Mouse (Mus musculus) forebrain, embryonic 12.5 days (tissue): ENCODE measurements at regions not wholly inside any gene's neighbourhood (a gene's known extent, or its start where the extent isn't known, plus 50 kb on each side); places are given as distances from the start of the nearest gene placed in this dataset.

Experiments used
- ATAC-seq: fragments of 200-750 bp; cut with Nextera tagmentation; 2 replicates; pipeline ENCODE4 v1.8.0; 2017; ENCODE audit warnings: moderate TSS enrichment; ENCODE audit not compliant: low FRiP score
- H3K27ac ChIP-seq: fragments of 300-500 bp; sonication (generic); 2 replicates; pipeline ENCODE4 v1.5.1; 2016; ENCODE audit warnings: mild to moderate bottlenecking
- H3K27me3 ChIP-seq: fragments of 300-500 bp; sonication (generic); 2 replicates; pipeline ENCODE4 v1.6.1; 2016; ENCODE audit warnings: mild to moderate bottlenecking
- H3K36me3 ChIP-seq: fragments of 300-500 bp; sonication (generic); replicated peaks from 2 replicates; pipeline ENCODE4 v1.6.1; 2016; ENCODE audit warnings: mild to moderate bottlenecking
- H3K4me1 ChIP-seq: fragments of 300-500 bp; sonication (generic); 2 replicates; pipeline ENCODE4 v1.6.1; 2016
- H3K4me2 ChIP-seq: fragments of 300-500 bp; sonication (generic); 2 replicates; pipeline ENCODE4 v1.6.1; 2016; ENCODE audit warnings: mild to moderate bottlenecking, moderate library complexity
- H3K4me3 ChIP-seq: fragments of 300-500 bp; sonication (generic); replicated peaks from 2 replicates; pipeline ENCODE4 v1.5.1; 2016; ENCODE audit warnings: mild to moderate bottlenecking
- H3K9ac ChIP-seq: fragments of 300-500 bp; sonication (generic); 2 replicates; pipeline ENCODE4 v1.6.1; 2016; ENCODE audit warnings: mild to moderate bottlenecking
- H3K9me3 ChIP-seq: fragments of 300-500 bp; sonication (generic); 2 replicates; pipeline ENCODE4 v1.6.1; 2016
- WGBS: fragments of 180-500 bp; shearing (Covaris S2); methylation state at CpG from one replicate; pipeline ENCODE4 v1.1.7; 2016; 5-methylcytosine and 5-hydroxymethylcytosine counted together

GRCm38 (mm10) chr10:91270955-91271741, 90.0 kb upstream of the Tmpo start:
- no peaks in the 10 kb centered on the region for H3K36me3 ChIP-seq
- H3K4me2 ChIP-seq = peak overlapping the region; percentile 8
- no peaks in the 10 kb centered on the region for H3K9me3 ChIP-seq
- H3K9ac ChIP-seq = no peak overlapping the region
- 13% methylated on average over 14 of the region's 14 CpGs for WGBS
- H3K4me1 ChIP-seq = peaks cover 16% of the 10 kb centered on the region
- no peak overlapping the region for H3K4me3 ChIP-seq
- no peaks in the 10 kb centered on the region for H3K27me3 ChIP-seq
- H3K27ac ChIP-seq = no peak overlapping the region
- peak; percentile 76 for ATAC-seq

- H3K4me3 ChIP-seq = no peak overlapping the region
- H3K27ac ChIP-seq = 0 out of 2 replicates have a peak overlapping the region, but pooled peaks have one; percentile 15
These were observed 89.3 kb upstream of the Tmpo start for GRCm38 (mm10) chr10:91270268-91270954.

GRCm38 (mm10) chr10:91267886-91268285, 86.8 kb upstream of the Tmpo start:
- Histone ChIP-seq H3K4me1 (peaks cover 16% of the 10 kb centered on the region), H3K36me3 (no peaks in the 10 kb centered on the region), H3K9ac (no peak overlapping the region), H3K27me3 (no peaks in the 10 kb centered on the region), H3K4me2 (no peak overlapping the region), H3K4me3 (no peak overlapping the region), H3K27ac (no peak overlapping the region), H3K9me3 (no peaks in the 10 kb centered on the region)
- no peak for ATAC-seq
- 91% methylated on average over 6 of the region's 6 CpGs for WGBS

More at GRCm38 (mm10) chr10:91270268-91270954, 89.3 kb upstream of the Tmpo start:
- Histone ChIP-seq H3K4me1 (peaks cover 16% of the 10 kb centered on the region), H3K9ac (no peak overlapping the region), H3K4me2 (peak overlapping the region; percentile 8), H3K9me3 (no peaks in the 10 kb centered on the region), H3K36me3 (no peaks in the 10 kb centered on the region), H3K27me3 (no peaks in the 10 kb centered on the region)
- ATAC-seq = peak; percentile 61; the same call in 1 of the 2 replicates
- WGBS = 22% methylated on average over 14 of the region's 14 CpGs

DNA sequence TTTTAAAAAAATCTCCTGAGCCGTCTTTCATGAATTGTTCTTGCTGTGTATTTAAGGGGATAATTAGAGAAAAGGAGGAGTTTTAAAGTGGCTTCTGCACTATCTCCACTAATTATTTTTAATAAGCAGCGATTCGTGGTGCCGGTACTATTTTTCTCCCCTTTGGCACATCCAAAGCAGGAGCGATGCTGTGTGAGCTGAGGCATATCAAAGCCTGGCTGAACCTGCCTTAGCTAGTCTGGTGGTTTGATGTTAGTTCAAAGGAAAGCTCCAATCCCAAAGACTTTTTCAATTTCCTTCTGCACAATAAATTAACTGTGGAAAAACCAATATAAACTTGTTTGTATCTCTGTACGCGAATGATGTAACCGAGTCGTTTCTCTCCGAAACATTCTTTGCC, 79.3 kb upstream of the Tmpo start:
- Histone ChIP-seq H3K4me3 (no peak overlapping the region), H3K27ac (no peak overlapping the region), H3K9me3 (no peaks in the 10 kb centered on the region), H3K4me1 (no peaks in the 10 kb centered on the region), H3K27me3 (no peaks in the 10 kb centered on the region), H3K4me2 (no peak overlapping the region), H3K36me3 (no peaks in the 10 kb centered on the region), H3K9ac (no peak overlapping the region)
- WGBS = 65% methylated on average over 10 of the region's 10 CpGs
- ATAC-seq = no peak

GRCm38 (mm10) chr10:91249681-91250195, 68.6 kb upstream of the Tmpo start:
- Histone ChIP-seq H3K27ac (no peak overlapping the region), H3K4me3 (no peak overlapping the region), H3K27me3 (no peaks in the 10 kb centered on the region), H3K4me2 (peak overlapping the region; percentile 17), H3K9me3 (no peaks in the 10 kb centered on the region), H3K36me3 (no peaks in the 10 kb centered on the region), H3K9ac (no peak overlapping the region), H3K4me1 (no peaks in the 10 kb centered on the region)
- 68% methylated on average over 18 of the region's 18 CpGs for WGBS
- no peak for ATAC-seq

DNA sequence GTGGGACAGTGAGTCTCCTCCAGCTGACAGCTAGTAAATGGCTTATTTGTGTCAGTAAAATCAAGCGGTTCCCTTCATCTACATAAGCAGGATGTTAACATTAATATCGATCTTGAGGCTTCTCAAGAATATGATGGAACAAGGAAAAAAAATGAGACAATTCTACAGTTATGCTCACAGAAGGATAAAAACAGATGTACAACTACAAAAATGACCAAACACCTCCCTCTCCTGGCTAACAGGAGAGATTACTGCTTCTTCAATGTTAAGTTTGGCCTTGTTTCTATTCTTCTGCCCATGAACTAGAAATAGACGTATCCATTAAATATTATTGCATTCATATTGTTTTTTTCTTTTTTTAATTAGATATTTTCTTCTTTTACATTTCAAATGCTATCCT, 63.2 kb upstream of the Tmpo start:
- no peaks in the 10 kb centered on the region for H3K9me3 ChIP-seq
- no peak overlapping the region for H3K27ac ChIP-seq
- peaks cover 21% of the 10 kb centered on the region; the same call in 1 of the 2 replicates for H3K4me1 ChIP-seq
- no peak for ATAC-seq
- H3K27me3 ChIP-seq = no peaks in the 10 kb centered on the region
- H3K4me3 ChIP-seq = no peak overlapping the region
- no peak overlapping the region for H3K9ac ChIP-seq
- H3K4me2 ChIP-seq = no peak overlapping the region
- no peaks in the 10 kb centered on the region for H3K36me3 ChIP-seq
- WGBS = 90% methylated on average over 3 of the region's 3 CpGs

- no peak overlapping the region for H3K4me3 ChIP-seq
- H3K36me3 ChIP-seq = no peaks in the 10 kb centered on the region
- peaks cover 21% of the 10 kb centered on the region; the same call in 1 of the 2 replicates for H3K4me1 ChIP-seq
- no peak overlapping the region for H3K9ac ChIP-seq
- no peaks in the 10 kb centered on the region for H3K27me3 ChIP-seq
- H3K9me3 ChIP-seq = no peaks in the 10 kb centered on the region
- 68% methylated on average over 5 of the region's 5 CpGs for WGBS
- no peak for ATAC-seq
- H3K27ac ChIP-seq = no peak overlapping the region
- no peak overlapping the region for H3K4me2 ChIP-seq
These were observed 61.5 kb upstream of the Tmpo start for GRCm38 (mm10) chr10:91242491-91243046.

- no peaks in the 10 kb centered on the region for H3K9me3 ChIP-seq
- no peak overlapping the region for H3K4me3 ChIP-seq
- H3K36me3 ChIP-seq = no peaks in the 10 kb centered on the region
- no peaks in the 10 kb centered on the region for H3K27me3 ChIP-seq
- no peak overlapping the region for H3K4me2 ChIP-seq
- WGBS = 51% methylated on average over 7 of the region's 7 CpGs
- ATAC-seq = no peak
- peaks cover 21% of the 10 kb centered on the region; the same call in 1 of the 2 replicates for H3K4me1 ChIP-seq
- no peak overlapping the region for H3K27ac ChIP-seq
- no peak overlapping the region for H3K9ac ChIP-seq
These were observed 60.5 kb upstream of the Tmpo start for GRCm38 (mm10) chr10:91241611-91242005.

DNA sequence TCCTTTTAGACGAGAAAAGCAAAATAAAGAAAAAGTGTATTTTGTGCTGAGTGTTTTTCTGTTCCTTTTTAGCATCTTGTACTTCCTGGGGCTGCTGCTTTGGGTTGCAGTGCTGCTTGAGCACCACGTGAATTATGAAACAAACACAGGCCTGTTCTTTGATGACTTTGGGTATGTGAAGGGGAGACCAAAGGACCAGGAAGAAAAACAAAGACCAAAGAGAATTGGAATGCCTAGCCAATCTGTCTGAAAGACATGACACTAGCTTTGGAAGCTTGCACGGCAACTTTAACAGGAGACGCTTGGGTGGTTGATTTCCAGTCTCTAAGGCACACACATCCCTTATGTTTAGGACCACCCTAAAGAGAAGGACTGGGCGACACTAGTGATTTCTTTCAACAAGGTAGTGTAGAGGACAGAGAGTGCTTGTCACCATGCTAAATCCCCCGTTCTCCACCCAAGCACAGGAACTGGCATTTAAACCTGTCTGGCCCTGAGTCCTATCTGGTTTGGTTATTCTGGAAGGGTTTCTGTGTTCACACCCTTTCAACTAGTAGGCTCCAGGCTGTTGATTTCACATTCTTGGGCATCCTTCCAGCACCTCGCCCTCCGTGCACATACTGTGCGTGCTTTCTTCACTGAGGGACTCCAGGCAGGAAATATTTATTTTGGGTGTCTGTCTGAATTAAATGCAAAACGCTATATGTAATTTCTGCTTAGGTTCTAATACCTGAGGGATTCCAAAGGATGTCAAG, 59.9 kb upstream of the Tmpo start:
- H3K4me1 ChIP-seq = peaks cover 21% of the 10 kb centered on the region; the same call in 1 of the 2 replicates
- H3K27ac ChIP-seq = no peak overlapping the region
- WGBS = 73% methylated on average over 10 of the region's 10 CpGs
- H3K36me3 ChIP-seq = no peaks in the 10 kb centered on the region
- no peak for ATAC-seq
- H3K9me3 ChIP-seq = no peaks in the 10 kb centered on the region
- no peak overlapping the region for H3K4me3 ChIP-seq
- H3K4me2 ChIP-seq = no peak overlapping the region
- no peaks in the 10 kb centered on the region for H3K27me3 ChIP-seq
- H3K9ac ChIP-seq = no peak overlapping the region

DNA sequence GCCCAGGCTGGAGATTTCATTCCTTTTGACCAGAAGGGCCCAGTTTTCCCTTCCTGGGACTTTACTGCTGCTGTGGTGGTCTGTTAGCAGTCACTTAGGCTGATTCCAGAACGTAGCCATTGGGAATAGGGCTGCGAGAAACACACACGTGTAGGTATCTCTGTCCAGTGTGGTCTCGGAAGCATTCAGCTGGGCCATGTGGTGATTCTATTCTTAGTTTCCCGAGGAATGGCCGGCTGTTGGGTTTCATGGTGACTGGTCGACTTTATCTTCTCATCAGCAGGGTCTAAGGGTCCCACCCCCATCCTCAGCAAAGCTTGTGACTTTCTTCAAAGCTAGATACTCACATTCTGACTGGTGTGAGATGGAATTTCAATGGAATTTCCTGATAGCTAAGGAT, 59.2 kb upstream of the Tmpo start:
- peaks cover 21% of the 10 kb centered on the region; the same call in 1 of the 2 replicates for H3K4me1 ChIP-seq
- H3K9me3 ChIP-seq = no peaks in the 10 kb centered on the region
- WGBS = 83% methylated on average over 7 of the region's 7 CpGs
- no peak overlapping the region for H3K27ac ChIP-seq
- H3K9ac ChIP-seq = no peak overlapping the region
- no peak for ATAC-seq
- H3K27me3 ChIP-seq = no peaks in the 10 kb centered on the region
- H3K4me3 ChIP-seq = no peak overlapping the region
- H3K4me2 ChIP-seq = no peak overlapping the region
- H3K36me3 ChIP-seq = no peaks in the 10 kb centered on the region

- H3K4me1 ChIP-seq = peaks cover 10% of the 10 kb centered on the region; the same call in 1 of the 2 replicates
- no peak overlapping the region for H3K4me2 ChIP-seq
- no peak overlapping the region for H3K9ac ChIP-seq
- ATAC-seq = no peak
- no peak overlapping the region for H3K4me3 ChIP-seq
- H3K27me3 ChIP-seq = no peaks in the 10 kb centered on the region
- no peak overlapping the region for H3K27ac ChIP-seq
- H3K9me3 ChIP-seq = no peaks in the 10 kb centered on the region
- 35% methylated on average over 7 of the region's 7 CpGs for WGBS
- no peaks in the 10 kb centered on the region for H3K36me3 ChIP-seq
These were observed 55.7 kb upstream of the Tmpo start for GRCm38 (mm10) chr10:91236844-91237243.

DNA sequence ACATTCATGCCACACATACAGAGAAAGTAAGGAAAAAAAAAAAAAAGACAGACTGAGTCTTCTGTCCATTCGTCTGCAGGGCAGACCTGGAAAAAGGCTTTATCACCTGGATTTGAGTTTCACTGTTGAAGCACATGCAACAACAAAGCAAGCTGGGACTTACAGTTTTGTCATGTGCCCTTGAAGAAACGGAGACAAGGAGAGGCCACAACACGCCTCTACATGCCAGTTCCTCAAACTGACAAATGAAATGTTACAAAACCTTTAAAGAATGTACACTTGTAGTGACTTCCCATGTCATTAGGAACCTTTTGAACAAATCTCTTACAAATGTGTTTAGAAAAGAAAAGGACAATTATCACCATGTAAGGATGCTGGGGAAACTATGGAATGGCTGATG, 53.6 kb upstream of the Tmpo start:
- Histone ChIP-seq H3K36me3 (no peaks in the 10 kb centered on the region), H3K9ac (no peak overlapping the region), H3K27me3 (no peaks in the 10 kb centered on the region), H3K9me3 (no peaks in the 10 kb centered on the region), H3K4me1 (peaks cover 3% of the 10 kb centered on the region), H3K4me3 (no peak overlapping the region), H3K27ac (no peak overlapping the region), H3K4me2 (no peak overlapping the region)
- no peak for ATAC-seq
- WGBS = 79% methylated on average over 3 of the region's 3 CpGs
